Mouse (Mus musculus) spleen, adult 2 months (tissue): ENCODE results near the gene Prkg1.

Experiments
- CTCF ChIP-seq: fragments of 200-500 bp; IDR thresholded peaks from 2 replicates; pipeline ENCODE4 v1.5.1; 2011; ENCODE audit warnings: mild to moderate bottlenecking, inconsistent platforms; ENCODE audit not compliant: insufficient read depth, insufficient read length, insufficient replicate concordance; ENCODE audit errors: extremely low read depth
- POLR2A ChIP-seq: fragments of 200-500 bp; IDR thresholded peaks from 2 replicates; pipeline ENCODE4 v1.6.1; 2011; ENCODE audit warnings: low read depth, low read length, inconsistent platforms

GRCm38 (mm10) chr19:31714418-31714817 lies 50.4 kb downstream of the Prkg1 start:
- no peak for TF ChIP-seq CTCF
- TF ChIP-seq POLR2A = no peak
